Mouse (Mus musculus) gastrocnemius, adult 2 months (tissue): ENCODE measurements around the gene Gm21663. TPM values are rescaled to one million over a fixed set of nuclear protein-coding genes. Genes with fewer than 3 reads are reported as not detected.
"Not testable (repeated sequence)": the region's sequence is repeated elsewhere in the genome, so short reads cannot be mapped to it uniquely, and the experiment has no call there.

ENCODE experiments used
- DNase-seq: peaks from one replicate; pipeline ENCODE4 v3.0.0; 2022
- H3K27ac ChIP-seq: fragments of 200-600 bp; 2 replicates; pipeline ENCODE4 v1.8.1; 2022; ENCODE audit warnings: mild to moderate bottlenecking
- H3K4me3 ChIP-seq: fragments of 200-600 bp; 2 replicates; pipeline ENCODE4 v1.8.1; 2022; ENCODE audit warnings: mild to moderate bottlenecking, moderate library complexity
- CTCF ChIP-seq: fragments of 200-600 bp; IDR thresholded peaks from 2 replicates; pipeline ENCODE4 v1.8.1; 2022; ENCODE audit warnings: antibody characterized with exemption, mild to moderate bottlenecking, moderate library complexity
- intact Hi-C: fragments of 180-260 bp; cut with DNase I; formaldehyde crosslinking; loops from one replicate; pipeline ENCODE4 v1.15.1; 2025
- long read RNA-seq, 2 experiments: library from polyadenylated mRNA; stranded (forward); transcript quantifications; one replicate each; pipeline ENCODE4 v2.0.0; 2021
- total RNA-seq, 2 experiments: library from RNA; stranded (reverse); gene quantifications; 2 replicates each; pipeline ENCODE4 v1.2.3; 2021

Gm21663 gene
- total RNA-seq: not detected
- long read RNA-seq, experiment 1: 0 reads
- long read RNA-seq, experiment 2: 0 reads

GRCm38 (mm10) chr5:25942281-25942680 is at the start of gene Gm21663:
Gene Gm21663 (minus strand): TSS chr5:25942381.
- intact Hi-C loops, DNase-seq, H3K27ac ChIP-seq, H3K4me3 ChIP-seq: not testable (repeated sequence)

GRCm38 (mm10) chr5:25988550-25988949 is 46.4 kb upstream of the Gm21663 start, which contains the start of gene Gm21698:
Gene Gm21698 (minus strand): TSS chr5:25988650.
- H3K4me3 ChIP-seq, H3K27ac ChIP-seq, intact Hi-C loops, DNase-seq: not testable (repeated sequence)

DNA sequence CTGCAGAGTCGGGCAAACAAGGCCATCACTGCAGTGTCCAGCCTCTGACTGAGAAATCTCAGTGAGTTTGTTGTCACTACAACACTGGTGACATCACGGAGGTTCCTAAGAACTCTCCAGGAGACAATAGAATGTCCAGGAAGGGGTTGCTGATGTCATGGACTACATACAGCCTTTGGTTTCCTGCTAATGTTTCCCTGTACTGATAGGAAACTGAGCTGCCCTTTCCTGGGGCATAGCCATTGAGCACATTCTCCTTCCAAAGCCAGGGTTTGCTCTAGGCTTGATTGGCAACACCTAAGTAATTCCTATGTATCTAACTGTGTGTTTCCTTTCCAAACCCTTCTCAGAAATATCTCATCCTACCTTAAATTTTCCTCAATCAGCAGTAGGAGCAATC is 30.4 kb upstream of the Gm21663 start, which contains the start of gene Gm21680:
TSS of gene Gm21680 (minus strand) at position 101 of the 400 bp plus-strand sequence.
- H3K4me3 ChIP-seq, H3K27ac ChIP-seq, DNase-seq, intact Hi-C loops: not testable (repeated sequence)

DNA sequence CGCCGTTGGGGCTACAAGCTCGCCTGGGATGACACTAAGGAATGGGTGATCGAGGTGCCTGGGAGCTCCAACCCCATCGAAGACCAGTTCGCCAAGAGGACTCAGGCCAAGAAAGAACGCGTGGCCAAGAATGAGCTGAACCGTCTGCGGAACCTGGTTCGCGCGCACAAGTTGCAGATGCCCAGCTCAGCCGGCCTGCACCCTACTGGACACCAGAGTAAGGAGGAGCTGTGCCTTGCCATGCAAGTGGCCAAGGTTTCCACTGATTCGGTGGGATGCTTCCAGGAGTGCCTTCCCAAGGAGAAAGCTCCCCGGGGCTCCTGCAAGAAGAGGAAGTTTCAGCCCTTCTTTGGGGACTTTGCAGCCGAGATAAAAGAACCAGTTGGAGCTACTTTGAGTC is 14.9 kb upstream of the Gm21663 start:
- H3K4me3 ChIP-seq, H3K27ac ChIP-seq, intact Hi-C loops, DNase-seq: not testable (repeated sequence)

- intact Hi-C loops, H3K27ac ChIP-seq, DNase-seq, H3K4me3 ChIP-seq: not testable (repeated sequence)
These were observed 14.4 kb upstream of the Gm21663 start for GRCm38 (mm10) chr5:25956611-25957010.

DNA sequence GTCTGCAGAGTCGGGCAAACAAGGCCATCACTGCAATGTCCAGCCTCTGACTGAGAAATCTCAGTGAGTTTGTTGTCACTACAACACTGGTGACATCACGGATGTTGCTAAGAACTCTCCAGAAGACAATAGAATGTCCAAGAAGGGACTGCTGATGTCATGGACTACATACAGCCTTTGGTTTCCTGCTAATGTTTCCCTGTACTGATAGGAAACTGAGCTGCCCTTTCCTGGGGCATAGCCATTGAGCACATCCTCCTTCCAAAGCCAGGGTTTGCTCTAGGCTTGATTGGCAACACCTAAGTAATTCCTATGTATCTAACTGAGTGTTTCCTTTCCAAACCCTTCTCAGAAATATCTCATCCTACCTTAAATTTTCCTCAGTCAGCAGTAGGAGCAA is 12.1 kb upstream of the Gm21663 start, which contains the start of gene Gm21671:
TSS of gene Gm21671 (minus strand) at position 101 of the 400 bp plus-strand sequence.
- DNase-seq, H3K27ac ChIP-seq, H3K4me3 ChIP-seq, intact Hi-C loops: not testable (repeated sequence)

DNA sequence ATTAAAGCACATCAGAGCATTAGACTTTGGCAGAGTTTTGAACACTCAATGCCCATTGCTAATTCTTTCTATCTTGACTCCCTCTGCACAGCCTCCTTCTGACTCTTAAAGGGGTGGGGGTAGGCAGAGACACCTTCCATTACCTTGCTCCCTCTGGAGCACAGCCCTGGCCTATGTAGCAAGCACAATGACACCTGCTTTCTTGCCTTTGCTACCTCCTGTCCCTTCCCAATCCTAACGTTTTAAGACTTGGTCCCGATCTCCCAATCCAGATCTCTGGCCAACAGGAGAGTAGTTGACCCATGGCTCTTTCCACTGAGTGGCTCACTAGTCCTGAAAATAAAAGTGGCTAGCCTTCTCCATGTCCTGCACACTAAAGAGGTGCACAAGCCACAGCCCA is 3.2 kb upstream of the Gm21663 start:
- H3K27ac ChIP-seq, H3K4me3 ChIP-seq, DNase-seq, intact Hi-C loops: not testable (repeated sequence)

GRCm38 (mm10) chr5:25891321-25891720 is 50.9 kb downstream of the Gm21663 start:
- intact Hi-C loops: no loop called here
- Histone ChIP-seq H3K27ac (no peak overlapping the region), H3K4me3 (no peak overlapping the region)
- DNase-seq: peak; percentile 47
- no peak for TF ChIP-seq CTCF

DNA sequence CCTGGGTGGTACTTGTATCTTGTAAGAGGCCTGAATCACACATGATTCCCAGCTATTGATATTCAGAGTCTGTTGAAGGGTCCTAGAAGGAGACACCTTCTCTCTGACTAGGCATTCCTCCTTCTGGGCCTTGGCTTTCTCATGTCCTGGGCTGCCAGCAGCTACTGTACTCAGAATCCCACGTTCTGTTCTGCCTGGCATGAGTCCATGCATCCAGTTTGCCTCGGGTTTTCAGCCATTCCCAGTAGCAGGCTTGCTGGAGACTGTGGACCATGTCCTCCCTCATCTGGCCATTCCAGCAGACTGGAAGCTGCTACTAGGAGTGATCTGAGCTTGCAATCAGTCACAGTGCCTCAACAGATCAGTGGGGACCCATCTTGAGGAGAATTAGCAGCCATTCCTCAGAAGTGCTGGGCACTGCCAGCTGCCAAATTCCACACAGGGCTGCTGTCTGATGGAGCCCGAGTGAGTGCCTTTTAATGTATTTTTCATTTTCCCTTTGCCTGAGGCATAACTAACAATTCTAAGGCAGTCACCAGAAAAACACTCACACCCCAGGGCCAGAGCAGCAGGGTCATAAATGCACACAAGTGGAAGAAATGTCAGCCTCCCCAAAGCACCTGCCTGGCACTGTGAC is 52.3 kb downstream of the Gm21663 start:
- no peak overlapping the region for H3K27ac ChIP-seq
- TF ChIP-seq CTCF: no peak
- DNase-seq: no peak
- H3K4me3 ChIP-seq: no peak overlapping the region
- intact Hi-C loops: no loop called here

DNA sequence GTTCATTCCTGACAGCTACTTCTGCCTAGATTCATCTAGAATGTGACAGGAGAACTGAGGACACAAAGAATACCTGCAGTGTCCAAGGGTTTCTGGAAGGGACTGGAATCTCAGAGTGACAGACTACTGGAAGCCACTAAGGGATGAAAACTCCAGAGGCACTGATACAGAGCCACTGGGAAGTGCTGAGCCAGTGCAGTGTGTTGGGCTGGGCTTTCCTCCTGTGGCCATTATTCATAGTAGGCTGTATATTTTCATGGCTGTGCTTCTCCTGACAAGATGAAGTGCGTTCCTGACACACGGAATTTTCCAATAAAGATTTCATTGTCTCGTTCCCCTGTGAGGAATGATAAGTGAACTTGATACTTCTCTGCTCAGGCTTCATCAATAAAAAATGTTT is 55.5 kb downstream of the Gm21663 start:
- DNase-seq: no peak
- H3K27ac ChIP-seq: no peak overlapping the region
- no peak overlapping the region for H3K4me3 ChIP-seq
- intact Hi-C loops: no loop called here
- no peak for TF ChIP-seq CTCF

Other genes with a start within 250 kb of the Gm21663 start
- gene Xrcc2, start 236.6 kb downstream of the Gm21663 start, total RNA-seq: 1 to 10 TPM; 4.0 to 4.4 TPM
- 10 to 100 TPM in 1 of 2 experiments, 1 to 10 TPM in 1; 5.1 to 21.3 TPM for gene Actr3b, start 182.4 kb downstream of the Gm21663 start, total RNA-seq
- gene Gm21671, start 12.0 kb upstream of the Gm21663 start, total RNA-seq: not detected
- gene Gm21680, start 30.3 kb upstream of the Gm21663 start, total RNA-seq: not detected
- not detected for gene Gm21698, start 46.3 kb upstream of the Gm21663 start, total RNA-seq
- not detected for gene Gm1979, start 62.4 kb upstream of the Gm21663 start, total RNA-seq
- not detected for gene Gm5862, start 80.5 kb upstream of the Gm21663 start, total RNA-seq
- not detected for gene Speer4a, start 97.2 kb upstream of the Gm21663 start, total RNA-seq
- gene Gm7347, start 116.2 kb upstream of the Gm21663 start, total RNA-seq: not detected
- not detected for gene Gm10471, start 146.9 kb upstream of the Gm21663 start, total RNA-seq
- gene 5031410I06Rik, start 163.0 kb upstream of the Gm21663 start, total RNA-seq: not detected
- not detected for gene Gm10220, start 179.0 kb upstream of the Gm21663 start, total RNA-seq